Mouse (Mus musculus): ENCODE data around the gene Snrpb. TPM values are rescaled to one million over a fixed set of nuclear protein-coding genes. Genes with fewer than 3 reads are reported as not detected.

The Snrpb gene
- polyA plus RNA-seq (2012; rRNA removed) = 255 and 272 TPM in 2 replicates

GRCm38 (mm10) chr2:130178706-130179506 lies at the start of gene Snrpb:
Snrpb (minus strand) TSS chr2:130179403.
- Histone ChIP-seq H3K4me1 (ENCODE audit: control insufficient read depth, insufficient read depth, insufficient read length) (peaks cover 9% of the 10 kb centered on the region), H3K27ac (ENCODE audit: insufficient read depth, low read length) (peak within 1 kb of the TSS; percentile 79), H3K36me3 (ENCODE audit: control insufficient read depth, insufficient read depth, low read length) (peaks cover 18% of the 10 kb centered on the region), H3K27me3 (ENCODE audit: control insufficient read depth, insufficient read depth, low read length) (no peaks in the 10 kb centered on the region), H3K4me3 (ENCODE audit: extremely low read depth, insufficient read depth, insufficient read length) (peak within 1 kb of the TSS; percentile 95)
- WGBS = under 1% methylated on average over 81 of the region's 81 CpGs
- TF ChIP-seq POLR2A (IDR thresholded peaks at IDR 0.05; ENCODE audit: low read depth, low read length) (peak; percentile 71), CTCF (IDR thresholded peaks at IDR 0.05; ENCODE audit: extremely low read depth, insufficient read depth, insufficient read length, insufficient replicate concordance) (no peak)
- DNase-seq (ENCODE audit: low read depth in 1 of 2, low spot score in 2 of 2) = peak; percentile 75

- 90% methylated on average over 2 of the region's 2 CpGs for WGBS
- no peak overlapping the region for H3K27ac ChIP-seq (ENCODE audit: insufficient read depth, low read length)
- no peak for TF ChIP-seq CTCF (IDR thresholded peaks at IDR 0.05; ENCODE audit: extremely low read depth, insufficient read depth, insufficient read length, insufficient replicate concordance)
- no peak for TF ChIP-seq POLR2A (IDR thresholded peaks at IDR 0.05; ENCODE audit: low read depth, low read length)
These were observed 32.4 kb upstream of the Snrpb start for GRCm38 (mm10) chr2:130211581-130211980.

DNA sequence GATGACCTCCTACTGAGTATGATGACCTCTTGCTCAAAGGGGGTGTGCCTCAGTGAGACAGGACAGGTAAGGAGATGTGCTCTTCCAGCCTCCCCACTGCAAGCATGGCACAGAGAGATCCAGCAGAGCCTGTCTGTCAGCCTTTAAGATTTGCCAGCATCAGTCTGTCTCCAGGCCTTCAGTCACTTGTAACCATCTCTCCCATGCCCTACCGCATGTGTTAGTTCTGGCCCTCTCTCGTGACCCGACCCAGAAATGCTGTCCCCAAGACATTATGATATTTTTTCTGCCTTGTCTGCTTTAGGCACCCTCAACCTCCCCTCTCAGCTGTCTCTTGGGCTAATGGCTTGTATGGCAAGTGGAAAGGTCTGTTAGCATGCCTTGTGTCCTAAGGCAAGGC lies 30.4 kb upstream of the Snrpb start:
- no peaks in the 10 kb centered on the region for H3K36me3 ChIP-seq (ENCODE audit: control insufficient read depth, insufficient read depth, low read length)
- no peaks in the 10 kb centered on the region for H3K4me1 ChIP-seq (ENCODE audit: control insufficient read depth, insufficient read depth, insufficient read length)
- H3K4me3 ChIP-seq (ENCODE audit: extremely low read depth, insufficient read depth, insufficient read length) = no peak overlapping the region
- no peaks in the 10 kb centered on the region for H3K27me3 ChIP-seq (ENCODE audit: control insufficient read depth, insufficient read depth, low read length)
- TF ChIP-seq POLR2A (IDR thresholded peaks at IDR 0.05; ENCODE audit: low read depth, low read length) (no peak), CTCF (IDR thresholded peaks at IDR 0.05; ENCODE audit: extremely low read depth, insufficient read depth, insufficient read length, insufficient replicate concordance) (no peak)
- 96% methylated on average over 3 of the region's 3 CpGs for WGBS
- H3K27ac ChIP-seq (ENCODE audit: insufficient read depth, low read length) = no peak overlapping the region
- no peak for DNase-seq (ENCODE audit: low read depth in 1 of 2, low spot score in 2 of 2)

More at GRCm38 (mm10) chr2:130211581-130211980, 32.4 kb upstream of the Snrpb start:
- Histone ChIP-seq H3K27me3 (ENCODE audit: control insufficient read depth, insufficient read depth, low read length) (no peaks in the 10 kb centered on the region), H3K4me3 (ENCODE audit: extremely low read depth, insufficient read depth, insufficient read length) (no peak overlapping the region), H3K36me3 (ENCODE audit: control insufficient read depth, insufficient read depth, low read length) (no peaks in the 10 kb centered on the region), H3K4me1 (ENCODE audit: control insufficient read depth, insufficient read depth, insufficient read length) (no peaks in the 10 kb centered on the region)
- DNase-seq (ENCODE audit: low read depth in 1 of 2, low spot score in 2 of 2) = no peak

DNA sequence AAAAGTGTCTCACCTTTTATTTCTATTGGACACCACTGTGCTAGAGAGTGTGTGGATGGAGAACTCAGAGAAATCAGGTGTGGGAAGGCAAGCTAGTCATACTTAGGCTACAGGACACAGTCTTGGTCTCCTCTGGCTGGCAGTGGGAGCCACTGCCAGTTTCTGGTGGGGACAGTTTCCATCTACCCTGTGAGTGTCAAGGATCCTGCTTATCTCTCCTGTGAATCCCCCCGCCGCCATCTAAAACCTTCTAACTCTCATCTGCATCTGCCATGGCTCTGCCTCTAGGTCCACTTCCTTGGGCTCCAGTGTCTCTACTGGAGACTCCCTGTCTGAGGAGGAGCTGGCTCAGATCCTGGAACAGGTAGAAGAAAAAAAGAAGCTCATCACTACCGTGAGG lies 28.8 kb upstream of the Snrpb start:
- TF ChIP-seq POLR2A (IDR thresholded peaks at IDR 0.05; ENCODE audit: low read depth, low read length) (no peak), CTCF (IDR thresholded peaks at IDR 0.05; ENCODE audit: extremely low read depth, insufficient read depth, insufficient read length, insufficient replicate concordance) (no peak)
- Histone ChIP-seq H3K4me1 (ENCODE audit: control insufficient read depth, insufficient read depth, insufficient read length) (no peaks in the 10 kb centered on the region), H3K27me3 (ENCODE audit: control insufficient read depth, insufficient read depth, low read length) (no peaks in the 10 kb centered on the region), H3K4me3 (ENCODE audit: extremely low read depth, insufficient read depth, insufficient read length) (no peak overlapping the region), H3K27ac (ENCODE audit: insufficient read depth, low read length) (no peak overlapping the region), H3K36me3 (ENCODE audit: control insufficient read depth, insufficient read depth, low read length) (no peaks in the 10 kb centered on the region)
- DNase-seq (ENCODE audit: low read depth in 1 of 2, low spot score in 2 of 2) = no peak
- WGBS = 86% methylated on average over 3 of the region's 3 CpGs

GRCm38 (mm10) chr2:130207376-130207775 lies 28.2 kb upstream of the Snrpb start:
- no peaks in the 10 kb centered on the region for H3K27me3 ChIP-seq (ENCODE audit: control insufficient read depth, insufficient read depth, low read length)
- H3K4me1 ChIP-seq (ENCODE audit: control insufficient read depth, insufficient read depth, insufficient read length) = no peaks in the 10 kb centered on the region
- no peak overlapping the region for H3K27ac ChIP-seq (ENCODE audit: insufficient read depth, low read length)
- TF ChIP-seq CTCF (IDR thresholded peaks at IDR 0.05; ENCODE audit: extremely low read depth, insufficient read depth, insufficient read length, insufficient replicate concordance) (no peak), POLR2A (IDR thresholded peaks at IDR 0.05; ENCODE audit: low read depth, low read length) (no peak)
- 52% methylated on average over 2 of the region's 2 CpGs for WGBS
- no peak overlapping the region for H3K4me3 ChIP-seq (ENCODE audit: extremely low read depth, insufficient read depth, insufficient read length)
- DNase-seq (ENCODE audit: low read depth in 1 of 2, low spot score in 2 of 2) = no peak
- H3K36me3 ChIP-seq (ENCODE audit: control insufficient read depth, insufficient read depth, low read length) = no peaks in the 10 kb centered on the region

DNA sequence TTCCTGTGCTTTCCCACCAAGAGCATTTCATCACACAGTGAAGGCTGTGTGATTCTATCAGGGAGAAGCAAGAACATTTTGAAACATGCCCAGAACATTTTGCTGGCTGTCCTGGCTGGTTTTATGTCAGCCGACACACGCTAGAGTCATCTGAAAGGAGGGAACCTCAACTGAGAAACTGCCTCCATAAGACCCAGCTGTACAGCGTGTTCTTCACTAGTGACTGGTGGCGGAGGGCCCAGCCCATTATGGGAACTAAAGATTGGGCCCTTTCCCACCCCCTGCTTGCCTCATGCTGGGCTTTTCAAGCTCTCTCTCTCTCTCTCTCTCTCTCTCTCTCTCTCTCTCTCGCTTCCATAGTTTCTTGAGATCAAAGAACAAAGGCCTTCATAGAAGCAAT lies 21.8 kb upstream of the Snrpb start:
- 84% methylated on average over 5 of the region's 5 CpGs for WGBS
- Histone ChIP-seq H3K27ac (ENCODE audit: insufficient read depth, low read length) (no peak overlapping the region), H3K4me3 (ENCODE audit: extremely low read depth, insufficient read depth, insufficient read length) (no peak overlapping the region), H3K4me1 (ENCODE audit: control insufficient read depth, insufficient read depth, insufficient read length) (no peaks in the 10 kb centered on the region), H3K36me3 (ENCODE audit: control insufficient read depth, insufficient read depth, low read length) (no peaks in the 10 kb centered on the region), H3K27me3 (ENCODE audit: control insufficient read depth, insufficient read depth, low read length) (no peaks in the 10 kb centered on the region)
- no peak for DNase-seq (ENCODE audit: low read depth in 1 of 2, low spot score in 2 of 2)
- TF ChIP-seq POLR2A (IDR thresholded peaks at IDR 0.05; ENCODE audit: low read depth, low read length) = no peak
- no peak for TF ChIP-seq CTCF (IDR thresholded peaks at IDR 0.05; ENCODE audit: extremely low read depth, insufficient read depth, insufficient read length, insufficient replicate concordance)

- H3K27me3 ChIP-seq (ENCODE audit: control insufficient read depth, insufficient read depth, low read length) = no peaks in the 10 kb centered on the region
- H3K4me3 ChIP-seq (ENCODE audit: extremely low read depth, insufficient read depth, insufficient read length) = no peak within 1 kb of the TSS
- 94% methylated on average over 16 of the region's 16 CpGs for WGBS
- H3K4me1 ChIP-seq (ENCODE audit: control insufficient read depth, insufficient read depth, insufficient read length) = no peaks in the 10 kb centered on the region
- H3K27ac ChIP-seq (ENCODE audit: insufficient read depth, low read length) = no peak within 1 kb of the TSS
- TF ChIP-seq POLR2A (IDR thresholded peaks at IDR 0.05; ENCODE audit: low read depth, low read length) = no peak
- no peak for TF ChIP-seq CTCF (IDR thresholded peaks at IDR 0.05; ENCODE audit: extremely low read depth, insufficient read depth, insufficient read length, insufficient replicate concordance)
- no peak for DNase-seq (ENCODE audit: low read depth in 1 of 2, low spot score in 2 of 2)
- no peaks in the 10 kb centered on the region for H3K36me3 ChIP-seq (ENCODE audit: control insufficient read depth, insufficient read depth, low read length)
These were observed 15.7 kb upstream of the Snrpb start, which contains the start of gene Tmc2 for GRCm38 (mm10) chr2:130194894-130195293. Tmc2 (plus strand) TSS chr2:130195194.

Measured in spleen, adult 2 months (tissue).